Mouse (Mus musculus) layer of hippocampus, adult 18-20 months (tissue): ENCODE measurements around the gene Eaf2. TPM values are rescaled to one million over a fixed set of nuclear protein-coding genes. Genes with fewer than 3 reads are reported as not detected.

Experiments
- DNase-seq, 2 experiments: peaks; one replicate each; pipeline ENCODE4 v3.0.0; 2022; ENCODE audit warnings: low spot score in 2 of 2
- long read RNA-seq: library from polyadenylated mRNA; stranded (forward); transcript quantifications from one replicate; pipeline ENCODE4 v2.0.0, GENCODE M21; 2021
- total RNA-seq, 2 experiments: library from RNA; stranded (reverse); gene quantifications; 2 replicates each; pipeline ENCODE4 v1.2.3; 2021

Gene Eaf2
- 1 to 10 TPM; 2.0 TPM for total RNA-seq
- long read RNA-seq, result 0 reads

DNA sequence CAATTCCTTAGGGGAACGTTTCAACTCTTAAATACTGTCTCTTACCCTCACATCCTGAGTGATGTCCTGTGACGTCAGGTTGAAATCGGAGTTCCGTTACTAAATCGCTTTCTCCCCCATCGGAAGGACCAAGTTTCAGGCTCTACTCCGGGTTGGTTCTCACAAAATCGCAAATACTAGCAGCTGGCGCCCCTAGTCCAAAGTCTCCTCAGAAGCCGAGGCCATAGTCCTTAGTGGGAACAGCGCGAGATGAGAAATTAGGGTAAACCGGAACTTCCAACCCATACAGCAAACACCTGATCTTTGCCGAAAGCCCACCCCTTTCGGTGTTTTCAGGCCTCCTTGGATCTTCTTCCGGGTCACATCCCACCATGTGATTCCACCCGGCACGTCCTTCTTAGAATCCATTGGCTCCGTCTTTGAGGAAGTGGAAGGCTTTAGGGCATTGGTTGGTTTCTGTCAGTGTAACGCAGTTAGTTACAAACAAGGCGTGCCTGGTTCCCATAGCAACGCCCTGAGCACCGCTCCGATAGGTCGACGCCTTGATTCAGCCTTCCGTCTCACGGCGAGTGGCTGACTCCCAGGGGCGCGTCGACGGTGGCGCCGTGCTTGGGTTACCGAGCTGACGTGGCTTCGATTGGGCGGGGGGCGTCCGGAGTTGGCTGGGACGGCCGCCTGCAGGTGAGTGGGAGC, at the start of gene Eaf2, which contains the start of gene Golgb1:
Gene Eaf2, minus strand, starts transcription at position 421 of the 693 bp plus-strand sequence.
Gene Golgb1, plus strand, starts transcription at position 558 of the 693 bp plus-strand sequence.
- DNase-seq, result peak; percentile 96 to 99

DNA sequence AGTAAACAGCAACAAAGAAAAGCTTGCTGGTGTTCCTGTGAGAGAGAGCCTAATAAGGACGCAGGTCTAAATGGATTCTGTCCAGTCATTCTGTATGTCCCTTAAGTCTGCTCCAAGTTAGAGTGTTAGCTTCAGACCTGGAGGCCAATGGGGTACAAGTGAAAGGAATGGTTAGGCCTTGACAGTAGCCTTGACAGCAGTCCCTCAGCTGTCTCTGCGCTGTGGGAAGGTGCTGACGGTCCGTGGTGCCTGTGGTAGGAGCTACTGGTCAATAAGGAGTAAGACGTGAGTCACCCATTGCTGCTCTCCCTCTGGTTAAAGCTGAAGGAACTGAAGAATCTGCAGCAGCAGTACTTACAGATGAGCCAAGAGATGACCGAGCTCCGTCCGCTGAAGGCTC, 49.5 kb upstream of the Eaf2 start:
- DNase-seq, result no peak

DNA sequence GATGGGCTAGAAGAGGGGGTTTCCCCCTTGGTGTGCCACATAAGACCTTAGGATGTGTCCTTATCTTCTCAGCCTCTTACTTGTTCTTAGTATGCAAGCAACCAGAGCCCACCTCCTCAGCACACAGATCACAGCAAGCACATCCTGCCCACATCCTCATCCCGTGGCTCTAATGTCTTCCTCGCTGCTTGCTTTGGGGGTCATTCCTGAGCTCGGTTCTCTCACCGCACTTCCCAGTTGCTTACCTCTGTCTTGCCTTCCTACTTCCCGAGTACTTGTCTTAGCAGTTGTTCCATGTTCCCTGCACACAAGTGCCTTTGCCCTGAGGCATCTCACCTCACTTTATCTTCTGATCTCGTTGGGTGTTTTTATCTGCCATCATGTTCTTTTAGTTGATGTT, 47.2 kb upstream of the Eaf2 start:
- no peak for DNase-seq

DNA sequence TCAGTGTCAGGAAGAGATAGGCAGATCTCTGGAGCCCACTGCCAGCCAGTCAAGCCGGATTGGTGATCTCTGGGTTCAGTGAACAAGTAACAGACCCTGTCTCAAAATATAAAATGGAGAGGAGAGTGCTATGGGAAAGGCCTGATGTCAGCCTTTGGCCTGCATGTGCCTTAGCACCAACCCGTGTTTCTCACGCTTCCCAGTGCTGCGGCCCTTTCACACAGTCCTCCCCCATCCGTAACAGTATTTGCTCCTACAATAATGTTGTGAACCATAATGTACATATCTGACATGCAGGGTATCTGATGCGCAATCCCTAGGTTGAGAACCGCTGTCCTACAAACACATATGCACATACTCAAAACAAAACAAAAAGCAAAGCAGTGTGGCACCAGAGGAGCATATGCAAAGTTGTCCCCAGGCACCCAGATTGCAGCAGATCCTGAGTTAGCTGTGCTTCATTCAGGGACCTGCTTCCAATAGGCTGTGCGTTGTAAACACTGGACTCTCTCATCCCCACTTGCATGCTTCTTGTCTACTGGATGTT, 46.3 kb upstream of the Eaf2 start:
- no peak for DNase-seq

DNA sequence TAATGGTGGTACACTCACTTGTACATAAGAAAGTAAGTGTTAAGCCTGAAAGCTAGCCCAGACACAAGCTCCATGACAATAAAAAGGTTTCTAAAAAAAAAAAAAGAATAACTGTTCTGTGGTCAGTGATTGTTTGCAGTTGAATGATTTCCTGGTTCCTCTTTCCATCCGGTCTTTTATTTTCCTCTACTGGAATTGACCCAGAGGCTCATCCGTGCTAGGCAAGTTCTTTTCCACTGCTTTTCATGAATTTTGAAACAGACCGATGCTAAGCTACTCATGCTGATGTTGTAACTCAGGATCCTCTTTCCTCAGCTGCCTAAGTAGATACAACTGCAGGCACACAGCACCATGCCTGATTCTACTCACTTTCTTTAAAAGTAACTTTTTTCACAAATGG, 45.6 kb upstream of the Eaf2 start:
- no peak for DNase-seq

- DNase-seq, result no peak
These were observed 43.7 kb upstream of the Eaf2 start for GRCm38 (mm10) chr16:36918505-36918904.

GRCm38 (mm10) chr16:36914195-36914594, 39.4 kb upstream of the Eaf2 start:
- peak in 1 of 2 experiments; percentile 31 for DNase-seq

DNA sequence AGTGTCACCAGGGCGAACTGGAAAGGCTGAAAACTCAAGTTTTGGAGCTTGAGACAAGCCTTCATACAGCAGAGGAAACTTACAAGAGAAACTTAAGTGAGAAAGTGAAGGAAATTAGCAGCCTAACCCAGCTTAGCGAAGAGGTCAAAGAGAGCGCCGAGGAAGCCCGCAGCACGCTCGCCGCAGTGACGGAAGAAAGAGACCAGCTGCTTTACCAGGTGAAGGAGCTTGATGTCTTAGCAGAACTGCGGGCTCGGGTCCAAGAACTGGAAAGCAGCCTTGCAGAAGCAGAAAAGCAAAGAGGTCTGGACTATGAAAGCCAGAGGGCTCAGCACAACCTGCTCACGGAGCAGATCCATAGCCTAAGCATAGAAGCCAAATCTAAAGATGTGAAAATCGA, 37.5 kb upstream of the Eaf2 start:
- DNase-seq, result no peak

GRCm38 (mm10) chr16:36911909-36912308, 37.1 kb upstream of the Eaf2 start:
- DNase-seq, result no peak

GRCm38 (mm10) chr16:36903156-36903555, 28.4 kb upstream of the Eaf2 start:
- no peak for DNase-seq

GRCm38 (mm10) chr16:36896712-36897111, 21.9 kb upstream of the Eaf2 start:
- DNase-seq, result no peak

DNA sequence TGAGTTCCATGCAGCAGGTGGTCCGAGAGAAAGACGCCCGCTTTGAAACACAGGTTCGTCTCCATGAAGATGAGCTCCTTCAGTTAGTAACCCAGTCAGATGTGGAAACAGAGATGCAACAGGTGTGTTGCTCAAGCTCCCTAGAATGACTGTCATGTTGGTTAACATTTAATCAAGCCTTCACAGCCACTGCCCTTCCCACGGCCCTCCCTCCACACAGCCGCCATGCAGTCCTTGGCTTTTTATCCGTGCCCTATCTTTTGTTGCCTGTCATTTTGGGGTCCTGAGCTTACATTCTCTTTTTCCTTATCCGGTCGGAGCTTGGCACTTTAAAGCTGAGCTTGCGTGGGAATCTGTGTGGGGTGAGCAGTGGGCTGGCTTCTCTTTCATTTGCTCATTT, 18.5 kb upstream of the Eaf2 start:
- DNase-seq, result no peak

GRCm38 (mm10) chr16:36891415-36891814, 16.6 kb upstream of the Eaf2 start:
- DNase-seq, result no peak

- no peak for DNase-seq
These were observed 15.8 kb upstream of the Eaf2 start for GRCm38 (mm10) chr16:36890559-36890958.

DNA sequence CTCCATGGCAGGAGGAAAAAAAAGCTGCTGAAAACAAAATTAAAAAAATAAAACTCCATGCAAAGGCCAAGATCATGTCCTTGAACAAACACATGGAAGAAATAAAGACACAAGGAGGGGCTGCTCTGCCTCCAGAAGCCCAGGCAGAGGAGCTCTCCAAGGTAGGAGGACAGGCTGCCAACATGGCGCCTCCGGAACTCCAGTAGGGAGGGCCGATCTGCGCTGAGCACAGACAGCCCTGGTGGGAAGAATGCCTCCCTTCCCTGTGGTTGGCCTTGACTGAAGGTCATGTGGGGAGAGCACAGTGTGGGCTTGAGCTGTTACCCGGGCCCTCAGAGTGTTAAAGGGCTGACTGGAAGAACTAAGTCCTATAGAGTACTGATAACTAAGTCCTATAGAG, 12.7 kb upstream of the Eaf2 start:
- DNase-seq, result no peak

- no peak for DNase-seq
These were observed 11.1 kb upstream of the Eaf2 start for GRCm38 (mm10) chr16:36885912-36886311.

DNA sequence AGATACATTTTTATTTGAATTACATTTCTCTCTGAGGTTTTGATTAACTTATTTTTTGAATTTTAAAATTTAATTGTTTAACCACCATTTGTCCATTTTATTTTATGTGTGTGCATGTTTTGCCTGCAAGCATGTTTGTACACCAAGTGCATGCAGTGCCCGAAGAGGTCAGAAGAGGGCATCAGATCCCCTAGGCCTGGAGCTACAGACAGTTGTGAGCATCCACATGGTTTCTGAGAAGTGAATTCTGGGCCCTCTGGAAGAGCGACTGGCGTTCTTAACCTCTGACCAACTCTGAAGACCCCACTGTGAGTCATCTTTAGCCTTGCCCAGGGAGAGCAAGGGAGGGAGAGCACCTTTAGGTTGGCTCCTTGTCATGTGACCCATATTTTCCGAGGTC, 10.1 kb upstream of the Eaf2 start:
- DNase-seq, result no peak

GRCm38 (mm10) chr16:36882737-36883343, 8.0 kb upstream of the Eaf2 start:
- DNase-seq, result peak in 1 of 2 experiments; percentile 17

DNA sequence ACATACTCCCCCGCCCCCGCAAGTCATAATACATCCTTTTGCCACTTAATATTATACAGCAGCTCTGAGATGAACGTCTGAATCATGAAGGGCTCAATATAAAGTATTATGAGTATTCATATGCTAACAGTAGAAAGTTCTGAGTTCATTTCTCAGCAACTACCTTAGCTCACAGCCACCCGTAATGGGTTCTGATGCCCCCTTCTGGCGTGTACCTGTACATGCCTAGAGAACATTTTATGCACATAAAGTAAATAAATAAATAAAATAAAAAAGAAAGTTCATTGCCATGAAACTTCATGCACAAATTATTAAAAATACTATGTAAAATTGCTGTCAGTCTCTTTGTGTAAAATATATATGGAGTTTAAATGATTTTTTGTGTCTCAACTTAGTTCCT, 2.5 kb upstream of the Eaf2 start:
- DNase-seq, result no peak

- DNase-seq, result no peak
These were observed 561 bp upstream of the Eaf2 start for GRCm38 (mm10) chr16:36875276-36875851.

DNA sequence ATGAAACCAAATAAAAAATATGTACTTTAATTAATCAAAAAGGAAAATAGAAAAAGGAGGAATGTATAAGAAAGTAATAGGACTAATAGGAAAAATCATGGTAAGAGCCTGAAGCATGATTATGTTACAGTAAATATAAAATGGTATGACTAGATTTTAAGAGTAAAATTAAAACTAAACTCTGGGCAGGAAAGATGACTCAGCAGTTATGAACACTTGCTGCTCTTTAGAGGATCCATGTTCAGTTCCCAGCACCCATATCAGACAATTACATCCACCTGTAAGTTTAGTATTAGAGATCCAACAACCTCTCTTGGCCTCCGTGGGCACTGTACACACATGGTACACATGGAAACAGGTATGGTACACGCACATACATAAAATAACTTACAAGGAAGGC, 5.4 kb downstream of the Eaf2 start:
- no peak for DNase-seq

- no peak for DNase-seq
These were observed 11.2 kb downstream of the Eaf2 start for GRCm38 (mm10) chr16:36863585-36863984.
